Mouse (Mus musculus): Measurements from ENCODE around the gene Rassf8.

DNA sequence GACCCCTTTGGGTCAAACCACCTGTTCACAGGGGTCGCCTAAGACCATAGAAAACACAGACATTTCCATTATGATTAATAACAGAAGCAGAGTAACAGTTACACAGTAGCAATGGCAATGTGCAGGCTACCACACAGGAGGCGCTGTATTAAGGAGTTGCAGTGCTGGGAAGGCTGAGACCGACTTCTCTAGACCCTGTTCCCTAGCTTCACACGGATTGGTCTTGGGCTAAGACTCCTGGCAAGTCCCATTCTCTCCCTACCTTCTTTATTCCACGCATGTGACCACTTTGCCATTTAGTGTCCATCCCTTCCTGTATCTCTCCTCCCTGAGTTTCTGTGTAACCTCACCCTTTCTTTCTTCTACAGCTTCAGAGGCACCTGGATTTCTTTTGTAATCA is 19.6 kb upstream of the Rassf8 start:
- TF ChIP-seq CTCF (IDR thresholded peaks at IDR 0.05; ENCODE audit: borderline replicate concordance, extremely low read depth, insufficient read depth, insufficient read length) (no peak), POLR2A (IDR thresholded peaks at IDR 0.05; ENCODE audit: borderline replicate concordance, extremely low read depth, insufficient read depth, insufficient read length, poor library complexity, severe bottlenecking) (no peak)
